Mouse (Mus musculus) left cerebral cortex, postnatal 36 days (tissue): ENCODE results near the gene Arhgef25. TPM values are rescaled to one million over a fixed set of nuclear protein-coding genes. Genes with fewer than 3 reads are reported as not detected.
"Not testable (repeated sequence)": the region's sequence is repeated elsewhere in the genome, so short reads cannot be mapped to it uniquely, and the experiment has no call there.

Experiments used
- DNase-seq, 2 experiments: peaks; one replicate each; pipeline ENCODE4 v3.0.0; 2021 to 2022; ENCODE audit warnings: low spot score in 2 of 2, mixed read lengths in 1 of 2
- intact Hi-C: fragments of 180-260 bp; cut with DNase I; formaldehyde crosslinking; loops from one replicate; pipeline ENCODE4 v1.15.1; 2025
- total RNA-seq, 2 experiments: library from RNA; stranded (reverse); gene quantifications; 2 replicates each; pipeline ENCODE4 v1.2.3; 2021

The Arhgef25 gene
- total RNA-seq, 2 experiments from 2014 or later = 173 to 176 TPM

- intact Hi-C loops = no loop called here
- no peak for DNase-seq
These were observed 35.6 kb downstream of the Arhgef25 start for GRCm38 (mm10) chr10:127154241-127154640.

- DNase-seq = no peak
- intact Hi-C loops = no loop called here
These were observed 36.6 kb downstream of the Arhgef25 start for GRCm38 (mm10) chr10:127153323-127153722.

GRCm38 (mm10) chr10:127152556-127152955 is 37.3 kb downstream of the Arhgef25 start:
- intact Hi-C loops, DNase-seq: not testable (repeated sequence)

- DNase-seq, intact Hi-C loops: not testable (repeated sequence)
These were observed 38.6 kb downstream of the Arhgef25 start for GRCm38 (mm10) chr10:127151233-127151632.

GRCm38 (mm10) chr10:127150471-127150872 is 39.4 kb downstream of the Arhgef25 start:
- DNase-seq = no peak
- intact Hi-C loops = no loop called here

GRCm38 (mm10) chr10:127147135-127147534 is 42.7 kb downstream of the Arhgef25 start:
- intact Hi-C loops = no loop called here
- DNase-seq = no peak

GRCm38 (mm10) chr10:127145303-127145702 is 44.6 kb downstream of the Arhgef25 start:
- intact Hi-C loops = no loop called here
- DNase-seq = no peak

- no peak for DNase-seq
- intact Hi-C loops = no loop called here
These were observed 45.3 kb downstream of the Arhgef25 start for GRCm38 (mm10) chr10:127144536-127144935.

- DNase-seq = no peak
- intact Hi-C loops = no loop called here
These were observed 46.7 kb downstream of the Arhgef25 start for GRCm38 (mm10) chr10:127143228-127143627.

- intact Hi-C loops = no loop called here
- no peak for DNase-seq
These were observed 48.4 kb downstream of the Arhgef25 start for GRCm38 (mm10) chr10:127141500-127141899.

- intact Hi-C loops = no loop called here
- DNase-seq = no peak
These were observed 48.9 kb downstream of the Arhgef25 start for GRCm38 (mm10) chr10:127140971-127141370.

GRCm38 (mm10) chr10:127138328-127139141 is 51.3 kb downstream of the Arhgef25 start:
- no peak for DNase-seq
- intact Hi-C loops = no loop called here

- intact Hi-C loops = no loop called here
- DNase-seq = no peak
These were observed 52.0 kb downstream of the Arhgef25 start for GRCm38 (mm10) chr10:127137896-127138295.

- no peak for DNase-seq
- intact Hi-C loops = no loop called here
These were observed 53.4 kb downstream of the Arhgef25 start for GRCm38 (mm10) chr10:127136510-127136909.

GRCm38 (mm10) chr10:127135118-127135836 is 54.6 kb downstream of the Arhgef25 start:
- intact Hi-C loops = no loop called here
- no peak for DNase-seq

GRCm38 (mm10) chr10:127134394-127135035 is 55.4 kb downstream of the Arhgef25 start:
- intact Hi-C loops, DNase-seq: not testable (repeated sequence)
